Mouse (Mus musculus) heart, adult 2 months (tissue): ENCODE measurements around the gene Taf5l. TPM values are rescaled to one million over a fixed set of nuclear protein-coding genes. Genes with fewer than 3 reads are reported as not detected.
"Not testable (repeated sequence)": the region's sequence is repeated elsewhere in the genome, so short reads cannot be mapped to it uniquely, and the experiment has no call there.

Source experiments
- DNase-seq, 2 experiments: peaks; one replicate each; pipeline ENCODE4 v3.0.0; 2021
- H3K27ac ChIP-seq: fragments of 200-600 bp; 2 replicates; pipeline ENCODE4 v1.8.1; 2022
- H3K27me3 ChIP-seq: fragments of 200-500 bp; 2 replicates; pipeline ENCODE4 v1.6.1; 2012; ENCODE audit warnings: mild to moderate bottlenecking, low read length, inconsistent platforms, mixed read lengths; ENCODE audit not compliant: control insufficient read depth, insufficient read depth
- H3K36me3 ChIP-seq: fragments of 200-500 bp; 2 replicates; pipeline ENCODE4 v1.6.1; 2012; ENCODE audit warnings: low read length, inconsistent platforms; ENCODE audit not compliant: control insufficient read depth, insufficient read depth
- H3K4me1 ChIP-seq: fragments of 200-500 bp; 2 replicates; pipeline ENCODE4 v1.6.1; 2011; ENCODE audit warnings: low read length; ENCODE audit not compliant: control insufficient read depth, insufficient read depth
- H3K4me3 ChIP-seq: fragments of 200-600 bp; 2 replicates; pipeline ENCODE4 v1.8.1; 2022
- H3K79me2 ChIP-seq: fragments of 200-500 bp; replicated peaks from 2 replicates; pipeline ENCODE4 v1.6.1; 2012; ENCODE audit warnings: mild to moderate bottlenecking, inconsistent platforms, low read length, moderate library complexity, mixed read lengths; ENCODE audit not compliant: control insufficient read depth, insufficient read depth
- H3K9ac ChIP-seq: fragments of 200-500 bp; 2 replicates; pipeline ENCODE4 v1.6.1; 2012; ENCODE audit warnings: low read depth, mild to moderate bottlenecking, control low read depth, inconsistent platforms, low read length, mixed read lengths
- CTCF ChIP-seq: fragments of 200-600 bp; IDR thresholded peaks from 2 replicates; pipeline ENCODE4 v1.8.1; 2022; ENCODE audit warnings: antibody characterized with exemption, mild to moderate bottlenecking, moderate library complexity
- EP300 ChIP-seq: fragments of 200-500 bp; IDR thresholded peaks from 2 replicates; pipeline ENCODE4 v1.6.1; 2011; ENCODE audit warnings: low read depth, low read length, control low read depth; ENCODE audit not compliant: insufficient read depth
- POLR2A ChIP-seq: fragments of 200-500 bp; IDR thresholded peaks from 2 replicates; pipeline ENCODE4 v1.6.1; 2011; ENCODE audit warnings: mild to moderate bottlenecking, low read depth, low read length, control low read depth; ENCODE audit not compliant: insufficient read depth
- WGBS: fragments of 180-500 bp; shearing (Covaris S2); methylation state at CpG from one replicate; pipeline ENCODE4 v1.1.7; 2018; 5-methylcytosine and 5-hydroxymethylcytosine counted together
- intact Hi-C: fragments of 180-260 bp; cut with DNase I; formaldehyde crosslinking; loops from one replicate; pipeline ENCODE4 v1.15.1; 2025
- polyA plus RNA-seq: library from polyadenylated mRNA; depleted of rRNA; stranded (reverse); fragments of >200 nt; gene quantifications from 2 replicates; pipeline ENCODE4 v1.2.3, GENCODE M21; 2012
- total RNA-seq, 2 experiments: library from RNA; stranded (reverse); gene quantifications; 2 replicates each; pipeline ENCODE4 v1.2.3; 2021

Taf5l gene
- total and polyA plus RNA-seq, 3 experiments, result 12.0 to 17.7 (median 13.2) TPM

- Histone ChIP-seq H3K27me3 (no peaks in the 10 kb centered on the region), H3K79me2 (no peaks in the 10 kb centered on the region), H3K27ac (no peak overlapping the region), H3K9ac (no peak overlapping the region), H3K36me3 (no peaks in the 10 kb centered on the region), H3K4me3 (no peak overlapping the region), H3K4me1 (no peaks in the 10 kb centered on the region)
- intact Hi-C loops, result no loop called here
- whole genome bisulfite sequencing, result 90% methylated on average over 1 of the region's 1 CpGs
- TF ChIP-seq CTCF (no peak), POLR2A (no peak), EP300 (no peak)
- DNase-seq, result no peak
Observed at GRCm38 (mm10) chr8:123961371-123961770, 59.8 kb downstream of the Taf5l start.

GRCm38 (mm10) chr8:123960556-123960955 lies 60.6 kb downstream of the Taf5l start:
- H3K79me2 ChIP-seq, DNase-seq, H3K4me1 ChIP-seq, H3K9ac ChIP-seq, H3K36me3 ChIP-seq, H3K4me3 ChIP-seq, H3K27me3 ChIP-seq, H3K27ac ChIP-seq, intact Hi-C loops: not testable (repeated sequence)
- 86% methylated on average over 5 of the region's 5 CpGs for WGBS

- 88% methylated on average over 9 of the region's 9 CpGs for WGBS
- no peaks in the 10 kb centered on the region for H3K36me3 ChIP-seq
- no peak for DNase-seq
- H3K27me3 ChIP-seq, result no peaks in the 10 kb centered on the region
- intact Hi-C loops, result no loop called here
- H3K27ac ChIP-seq, result no peak overlapping the region
- no peak for TF ChIP-seq CTCF
- no peak for TF ChIP-seq POLR2A
- no peak for TF ChIP-seq EP300
- H3K79me2 ChIP-seq, result no peaks in the 10 kb centered on the region
- no peaks in the 10 kb centered on the region for H3K4me1 ChIP-seq
- no peak overlapping the region for H3K9ac ChIP-seq
- H3K4me3 ChIP-seq, result no peak overlapping the region
Observed at GRCm38 (mm10) chr8:123960056-123960455, 61.1 kb downstream of the Taf5l start.

GRCm38 (mm10) chr8:123959473-123959872 lies 61.7 kb downstream of the Taf5l start:
- Histone ChIP-seq H3K27ac (no peak overlapping the region), H3K4me1 (no peaks in the 10 kb centered on the region), H3K79me2 (no peaks in the 10 kb centered on the region), H3K27me3 (no peaks in the 10 kb centered on the region), H3K36me3 (no peaks in the 10 kb centered on the region), H3K9ac (no peak overlapping the region), H3K4me3 (no peak overlapping the region)
- WGBS, result 90% methylated on average over 6 of the region's 6 CpGs
- intact Hi-C loops, result no loop called here
- TF ChIP-seq CTCF (no peak), EP300 (no peak), POLR2A (no peak)
- DNase-seq, result no peak

GRCm38 (mm10) chr8:123958130-123958529 lies 63.1 kb downstream of the Taf5l start:
- Histone ChIP-seq H3K4me3 (no peak overlapping the region), H3K79me2 (no peaks in the 10 kb centered on the region), H3K4me1 (no peaks in the 10 kb centered on the region), H3K36me3 (no peaks in the 10 kb centered on the region), H3K27ac (no peak overlapping the region), H3K27me3 (no peaks in the 10 kb centered on the region), H3K9ac (no peak overlapping the region)
- DNase-seq, result peak; percentile 32 to 54
- 42% methylated on average over 17 of the region's 17 CpGs for WGBS
- intact Hi-C loops, result no loop called here
- TF ChIP-seq POLR2A, result no peak

GRCm38 (mm10) chr8:123954246-123954645 lies 67.0 kb downstream of the Taf5l start:
- Histone ChIP-seq H3K4me3 (no peak overlapping the region), H3K9ac (no peak overlapping the region), H3K36me3 (no peaks in the 10 kb centered on the region), H3K27me3 (no peaks in the 10 kb centered on the region), H3K4me1 (no peaks in the 10 kb centered on the region), H3K27ac (no peak overlapping the region), H3K79me2 (no peaks in the 10 kb centered on the region)
- intact Hi-C loops, result no loop called here
- no peak for TF ChIP-seq POLR2A
- TF ChIP-seq EP300, result no peak
- TF ChIP-seq CTCF, result no peak
- DNase-seq, result no peak
- 87% methylated on average over 8 of the region's 8 CpGs for WGBS

GRCm38 (mm10) chr8:123953686-123954085 lies 67.5 kb downstream of the Taf5l start:
- WGBS, result 86% methylated on average over 8 of the region's 8 CpGs
- no peaks in the 10 kb centered on the region for H3K36me3 ChIP-seq

More at GRCm38 (mm10) chr8:123953686-123954085, 67.5 kb downstream of the Taf5l start:
- no peaks in the 10 kb centered on the region for H3K27me3 ChIP-seq
- H3K9ac ChIP-seq, result no peak overlapping the region
- H3K4me3 ChIP-seq, result no peak overlapping the region
- TF ChIP-seq CTCF (no peak), POLR2A (no peak), EP300 (no peak)
- H3K4me1 ChIP-seq, result no peaks in the 10 kb centered on the region
- H3K27ac ChIP-seq, result no peak overlapping the region
- no peak for DNase-seq
- H3K79me2 ChIP-seq, result no peaks in the 10 kb centered on the region
- intact Hi-C loops, result no loop called here
